Mouse (Mus musculus): ENCODE results near the gene Iqca. TPM values are rescaled to one million over a fixed set of nuclear protein-coding genes. Genes with fewer than 3 reads are reported as not detected.

Iqca gene
- total RNA-seq, 1 experiment from 2014 or later = not detected

- no peak for ATAC-seq (ENCODE audit: extremely low read depth, insufficient number of reproducible peaks, low FRiP score, poor library complexity, severe bottlenecking)
Observed at GRCm38 (mm10) chr1:90000981-90001380, 152.2 kb downstream of the Iqca start.

GRCm38 (mm10) chr1:89999858-90000257 is 153.3 kb downstream of the Iqca start:
- no peak for ATAC-seq (ENCODE audit: extremely low read depth, insufficient number of reproducible peaks, low FRiP score, poor library complexity, severe bottlenecking)

- no peak for ATAC-seq (ENCODE audit: extremely low read depth, insufficient number of reproducible peaks, low FRiP score, poor library complexity, severe bottlenecking)
Observed at GRCm38 (mm10) chr1:89998696-89999095, 154.5 kb downstream of the Iqca start.

- no peak for ATAC-seq (ENCODE audit: extremely low read depth, insufficient number of reproducible peaks, low FRiP score, poor library complexity, severe bottlenecking)
Observed at GRCm38 (mm10) chr1:89998076-89998475, 155.1 kb downstream of the Iqca start.

GRCm38 (mm10) chr1:89992256-89992655 is 160.9 kb downstream of the Iqca start:
- no peak for ATAC-seq (ENCODE audit: extremely low read depth, insufficient number of reproducible peaks, low FRiP score, poor library complexity, severe bottlenecking)

Other genes with a start within 250 kb of the Iqca start
- not detected in 2 replicates for gene Gbx2, start 222.2 kb downstream of the Iqca start, total RNA-seq (2017)
- not detected in 2 replicates for gene Asb18, start 138.7 kb downstream of the Iqca start, total RNA-seq (2017)
- not detected in 2 replicates for gene Ackr3, start 50.6 kb upstream of the Iqca start, total RNA-seq (2017)

All from neutrophil, adult 5-6 weeks (primary cell).